Mouse (Mus musculus) forebrain, embryonic 12.5 days (tissue): ENCODE measurements around the gene AI464131. TPM values are rescaled to one million over a fixed set of nuclear protein-coding genes. Genes with fewer than 3 reads are reported as not detected.
A peak's percentile ranks its signal among the peaks of the same experiment; 100 is the strongest.

Experiments used
- ATAC-seq: fragments of 200-750 bp; cut with Nextera tagmentation; 2 replicates; pipeline ENCODE4 v1.8.0; 2017; ENCODE audit warnings: moderate TSS enrichment; ENCODE audit not compliant: low FRiP score
- H3K27ac ChIP-seq: fragments of 300-500 bp; sonication (generic); 2 replicates; pipeline ENCODE4 v1.5.1; 2016; ENCODE audit warnings: mild to moderate bottlenecking
- H3K27me3 ChIP-seq: fragments of 300-500 bp; sonication (generic); 2 replicates; pipeline ENCODE4 v1.6.1; 2016; ENCODE audit warnings: mild to moderate bottlenecking
- H3K36me3 ChIP-seq: fragments of 300-500 bp; sonication (generic); replicated peaks from 2 replicates; pipeline ENCODE4 v1.6.1; 2016; ENCODE audit warnings: mild to moderate bottlenecking
- H3K4me1 ChIP-seq: fragments of 300-500 bp; sonication (generic); 2 replicates; pipeline ENCODE4 v1.6.1; 2016
- H3K4me2 ChIP-seq: fragments of 300-500 bp; sonication (generic); 2 replicates; pipeline ENCODE4 v1.6.1; 2016; ENCODE audit warnings: mild to moderate bottlenecking, moderate library complexity
- H3K4me3 ChIP-seq: fragments of 300-500 bp; sonication (generic); replicated peaks from 2 replicates; pipeline ENCODE4 v1.5.1; 2016; ENCODE audit warnings: mild to moderate bottlenecking
- H3K9ac ChIP-seq: fragments of 300-500 bp; sonication (generic); 2 replicates; pipeline ENCODE4 v1.6.1; 2016; ENCODE audit warnings: mild to moderate bottlenecking
- H3K9me3 ChIP-seq: fragments of 300-500 bp; sonication (generic); 2 replicates; pipeline ENCODE4 v1.6.1; 2016
- WGBS: fragments of 180-500 bp; shearing (Covaris S2); methylation state at CpG from one replicate; pipeline ENCODE4 v1.1.7; 2016; 5-methylcytosine and 5-hydroxymethylcytosine counted together
- polyA plus RNA-seq: library from polyadenylated mRNA; unstranded; fragments of >200 nt; fragmentation: Nextera tagmentation; extraction: Ambion mirVana; gene quantifications from 2 replicates; pipeline ENCODE4 v1.2.1, GENCODE M21; 2016

Gene AI464131
- polyA plus RNA-seq = 6.3 and 7.8 TPM in 2 replicates

DNA sequence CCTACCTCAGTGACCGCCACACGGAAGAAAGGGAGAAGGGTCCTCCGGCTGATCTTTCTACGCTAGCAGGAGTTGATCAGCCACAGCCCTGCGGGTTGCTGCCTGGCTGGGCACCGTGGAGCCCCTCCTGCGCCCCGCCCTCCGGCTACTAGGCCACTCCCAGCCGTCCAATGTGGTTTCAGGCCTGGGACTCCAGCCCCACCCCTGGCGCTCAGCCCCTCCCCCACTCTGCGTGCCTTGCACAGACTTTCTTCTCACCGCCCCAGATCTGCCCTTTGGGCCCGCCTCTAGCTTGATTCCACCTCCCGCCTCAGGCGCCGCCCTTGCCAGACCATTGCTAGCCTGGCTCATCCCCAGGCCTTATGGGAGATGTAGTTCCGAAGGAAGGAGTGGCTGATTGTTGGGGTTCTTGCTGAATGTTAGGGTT, at the start of gene AI464131:
Gene AI464131, minus strand, starts transcription at position 91 of the 427 bp plus-strand sequence.
- H3K27ac ChIP-seq = peak within 1 kb of the TSS; percentile 50; the same call in 1 of the 2 replicates
- WGBS = 1% methylated on average over 15 of the region's 18 CpGs
- H3K9ac ChIP-seq = peak within 1 kb of the TSS; percentile 56
- no peaks in the 10 kb centered on the region for H3K36me3 ChIP-seq
- H3K9me3 ChIP-seq = no peaks in the 10 kb centered on the region
- ATAC-seq = peak; percentile 88
- H3K4me1 ChIP-seq = peaks cover 49% of the 10 kb centered on the region
- H3K4me2 ChIP-seq = peak within 1 kb of the TSS; percentile 72
- H3K27me3 ChIP-seq = peaks cover 58% of the 10 kb centered on the region
- peak within 1 kb of the TSS; percentile 42 for H3K4me3 ChIP-seq

DNA sequence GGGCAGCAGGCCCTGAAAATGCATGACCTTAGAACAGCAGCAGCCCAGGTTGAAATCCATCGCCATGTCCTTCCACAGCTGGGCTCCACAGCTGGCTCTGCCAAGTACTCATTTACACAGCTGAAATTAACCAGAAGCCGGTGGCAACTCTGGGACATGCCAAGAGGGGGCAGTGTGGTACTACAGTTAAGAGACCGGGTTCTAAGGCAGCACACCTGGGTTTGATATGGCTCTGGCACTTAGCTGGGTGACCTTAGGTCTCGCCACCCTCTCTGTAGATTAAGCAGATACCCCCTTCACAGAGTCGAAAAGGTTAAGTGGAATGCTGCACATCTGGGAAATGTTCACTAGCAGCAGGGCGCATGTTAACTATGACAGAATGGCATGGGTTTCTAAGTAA, 49.7 kb upstream of the AI464131 start:
- H3K4me3 ChIP-seq = no peak overlapping the region
- H3K4me2 ChIP-seq = no peak overlapping the region
- no peak overlapping the region for H3K9ac ChIP-seq
- H3K9me3 ChIP-seq = no peaks in the 10 kb centered on the region
- H3K36me3 ChIP-seq = no peaks in the 10 kb centered on the region
- no peak for ATAC-seq
- H3K4me1 ChIP-seq = peaks cover 25% of the 10 kb centered on the region
- H3K27me3 ChIP-seq = no peaks in the 10 kb centered on the region
- WGBS = 39% methylated on average over 6 of the region's 6 CpGs
- H3K27ac ChIP-seq = no peak overlapping the region

DNA sequence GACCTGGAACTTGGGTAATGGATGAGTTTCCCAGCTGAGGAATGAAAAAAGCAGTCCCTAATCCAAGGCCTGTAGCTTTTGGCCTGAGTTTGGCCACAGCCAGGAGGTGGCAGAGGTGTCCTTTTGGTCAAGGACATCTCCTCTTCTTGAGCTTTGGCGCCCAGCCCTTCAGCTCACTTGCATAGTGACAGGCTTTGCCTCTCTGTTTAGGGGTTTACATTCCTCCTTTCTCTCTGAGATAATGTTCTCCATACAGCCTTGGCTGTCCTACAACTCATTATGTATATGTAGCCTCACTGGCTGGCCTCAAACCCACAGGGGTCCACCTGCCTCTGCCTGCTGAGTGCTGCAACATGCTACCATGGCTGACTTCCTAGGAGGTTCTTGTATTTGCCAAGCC, 44.2 kb upstream of the AI464131 start:
- no peaks in the 10 kb centered on the region for H3K9me3 ChIP-seq
- H3K4me1 ChIP-seq = peaks cover 12% of the 10 kb centered on the region
- H3K27ac ChIP-seq = no peak overlapping the region
- H3K36me3 ChIP-seq = no peaks in the 10 kb centered on the region
- H3K27me3 ChIP-seq = no peaks in the 10 kb centered on the region
- 78% methylated on average over 1 of the region's 1 CpGs for WGBS
- H3K4me2 ChIP-seq = no peak overlapping the region
- no peak for ATAC-seq
- H3K9ac ChIP-seq = no peak overlapping the region
- no peak overlapping the region for H3K4me3 ChIP-seq

DNA sequence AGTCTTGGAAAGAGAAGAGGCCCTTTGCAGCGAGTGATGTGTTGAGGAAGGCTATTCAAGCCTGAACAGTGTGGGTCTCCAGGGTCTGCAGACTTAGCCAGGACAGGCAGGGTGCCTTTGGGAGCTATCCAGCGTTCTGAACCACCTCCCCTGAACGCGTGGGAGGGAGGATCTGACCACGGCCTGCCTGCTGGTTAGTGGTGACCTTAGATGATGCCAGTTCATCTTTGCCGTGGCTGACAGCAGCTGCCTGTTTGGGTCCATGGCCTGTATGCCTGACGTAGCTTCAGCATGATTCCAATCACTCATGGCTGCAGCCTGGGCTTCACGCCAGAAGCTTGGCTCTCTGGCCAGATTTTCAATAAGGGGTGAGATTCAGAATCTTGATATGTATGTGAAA, 43.1 kb upstream of the AI464131 start:
- no peak overlapping the region for H3K4me3 ChIP-seq
- peaks cover 12% of the 10 kb centered on the region for H3K4me1 ChIP-seq
- no peaks in the 10 kb centered on the region for H3K27me3 ChIP-seq
- no peak for ATAC-seq
- WGBS = 24% methylated on average over 8 of the region's 8 CpGs
- no peak overlapping the region for H3K27ac ChIP-seq
- no peaks in the 10 kb centered on the region for H3K9me3 ChIP-seq
- no peak overlapping the region for H3K4me2 ChIP-seq
- H3K9ac ChIP-seq = no peak overlapping the region
- H3K36me3 ChIP-seq = no peaks in the 10 kb centered on the region

DNA sequence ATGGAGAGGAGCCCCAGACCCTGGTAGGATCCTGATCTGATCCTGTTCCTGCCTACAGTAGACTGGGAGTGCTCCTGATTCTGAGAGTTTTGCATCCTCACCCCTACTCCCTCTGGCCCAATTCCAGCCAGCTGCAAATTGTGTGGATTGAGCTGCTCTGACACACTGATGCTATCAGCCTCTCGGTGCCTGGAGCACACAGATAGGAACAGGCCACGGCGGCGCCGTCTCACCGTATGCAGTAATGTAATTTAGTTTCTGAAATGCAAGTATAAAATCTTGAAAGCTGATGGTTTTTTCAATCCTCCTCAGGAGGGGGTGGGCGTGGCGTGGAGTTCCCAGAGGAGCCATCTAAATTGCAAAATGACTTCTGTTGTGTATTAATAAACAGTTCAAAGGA, 39.3 kb upstream of the AI464131 start:
- Histone ChIP-seq H3K4me1 (peaks cover 12% of the 10 kb centered on the region), H3K4me2 (no peak overlapping the region), H3K4me3 (no peak overlapping the region), H3K27me3 (no peaks in the 10 kb centered on the region), H3K9ac (no peak overlapping the region), H3K36me3 (0 out of 2 replicates have a peak, but pooled peaks cover 3% of the 10 kb centered on the region), H3K27ac (no peak overlapping the region), H3K9me3 (no peaks in the 10 kb centered on the region)
- 87% methylated on average over 8 of the region's 8 CpGs for WGBS
- no peak for ATAC-seq

DNA sequence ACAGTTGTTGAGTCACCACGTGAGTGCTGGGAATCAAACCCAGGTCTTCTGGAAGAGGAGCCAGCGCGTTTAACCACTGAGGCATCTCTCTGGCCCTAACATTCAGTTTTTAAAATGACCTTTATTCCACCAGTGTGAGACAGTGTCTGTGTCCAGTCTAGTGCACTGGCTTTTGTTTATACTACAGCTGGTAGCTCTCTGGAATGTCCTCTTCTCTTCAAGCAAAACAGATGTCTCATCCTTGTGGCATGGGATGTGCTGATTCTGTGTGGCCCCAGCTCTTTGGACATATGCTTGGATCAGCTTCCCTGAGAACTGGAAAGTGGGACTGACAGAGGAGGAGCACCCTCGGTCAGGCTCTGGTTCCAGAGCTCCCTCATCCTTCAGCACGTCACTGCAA, 32.0 kb upstream of the AI464131 start:
- no peak overlapping the region for H3K4me2 ChIP-seq
- H3K4me3 ChIP-seq = no peak overlapping the region
- H3K9ac ChIP-seq = no peak overlapping the region
- peaks cover 18% of the 10 kb centered on the region for H3K4me1 ChIP-seq
- H3K9me3 ChIP-seq = no peaks in the 10 kb centered on the region
- 81% methylated on average over 5 of the region's 5 CpGs for WGBS
- ATAC-seq = no peak
- 0 out of 2 replicates have a peak, but pooled peaks cover 3% of the 10 kb centered on the region for H3K36me3 ChIP-seq
- H3K27ac ChIP-seq = no peak overlapping the region
- 0 out of 2 replicates have a peak, but pooled peaks cover 2% of the 10 kb centered on the region for H3K27me3 ChIP-seq

DNA sequence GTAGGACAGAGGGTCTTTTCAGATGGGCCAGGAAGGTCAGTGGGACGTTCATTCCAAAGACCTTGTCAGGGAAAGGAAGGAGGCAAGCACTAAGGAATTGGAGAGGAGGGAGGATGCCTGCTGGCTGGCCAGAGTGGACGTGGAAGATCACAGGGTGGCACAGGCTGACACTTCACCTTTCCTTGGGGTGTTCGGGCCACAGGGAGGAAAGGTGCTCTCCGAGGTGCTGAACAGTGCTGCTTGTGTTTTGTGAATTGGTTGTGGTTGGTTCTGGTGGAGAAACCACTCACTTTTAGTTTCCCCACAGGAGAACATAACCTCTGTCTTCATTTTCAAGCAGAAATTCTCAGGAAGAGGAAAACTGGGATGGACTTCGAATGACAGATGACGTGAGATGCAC, 29.5 kb upstream of the AI464131 start:
- 0 out of 2 replicates have a peak, but pooled peaks cover 2% of the 10 kb centered on the region for H3K36me3 ChIP-seq
- no peak overlapping the region for H3K4me3 ChIP-seq
- no peak overlapping the region for H3K4me2 ChIP-seq
- 0 out of 2 replicates have a peak, but pooled peaks cover 2% of the 10 kb centered on the region for H3K27me3 ChIP-seq
- ATAC-seq = no peak
- no peak overlapping the region for H3K9ac ChIP-seq
- no peak overlapping the region for H3K27ac ChIP-seq
- no peaks in the 10 kb centered on the region for H3K9me3 ChIP-seq
- H3K4me1 ChIP-seq = peaks cover 36% of the 10 kb centered on the region
- WGBS = 34% methylated on average over 6 of the region's 6 CpGs

DNA sequence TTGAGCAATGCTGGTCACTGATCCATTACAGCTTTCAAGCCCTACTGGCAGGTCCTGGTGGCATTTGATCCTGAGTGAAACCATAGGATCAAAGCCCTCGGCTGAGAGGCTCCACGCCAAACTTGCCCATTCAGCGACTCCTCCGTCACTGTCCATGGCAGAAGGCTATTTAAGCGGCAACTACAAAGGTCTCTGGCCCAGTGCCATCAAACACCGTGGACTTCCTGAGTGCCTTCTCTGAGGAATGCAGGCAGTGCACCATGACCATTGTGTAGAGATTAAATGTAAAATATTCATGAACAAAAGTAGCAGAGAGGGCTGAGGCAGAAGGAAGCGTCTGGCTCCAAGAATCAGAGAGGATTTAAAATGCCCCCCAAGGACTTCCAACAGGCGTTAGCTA, 25.1 kb upstream of the AI464131 start:
- Histone ChIP-seq H3K4me2 (no peak overlapping the region), H3K9me3 (no peaks in the 10 kb centered on the region), H3K4me3 (no peak overlapping the region), H3K36me3 (no peaks in the 10 kb centered on the region), H3K27ac (peak overlapping the region; percentile 5; the same call in 1 of the 2 replicates), H3K4me1 (peaks cover 53% of the 10 kb centered on the region), H3K9ac (no peak overlapping the region), H3K27me3 (no peaks in the 10 kb centered on the region; the same call in 1 of the 2 replicates)
- 24% methylated on average over 8 of the region's 8 CpGs for WGBS
- ATAC-seq = no peak

DNA sequence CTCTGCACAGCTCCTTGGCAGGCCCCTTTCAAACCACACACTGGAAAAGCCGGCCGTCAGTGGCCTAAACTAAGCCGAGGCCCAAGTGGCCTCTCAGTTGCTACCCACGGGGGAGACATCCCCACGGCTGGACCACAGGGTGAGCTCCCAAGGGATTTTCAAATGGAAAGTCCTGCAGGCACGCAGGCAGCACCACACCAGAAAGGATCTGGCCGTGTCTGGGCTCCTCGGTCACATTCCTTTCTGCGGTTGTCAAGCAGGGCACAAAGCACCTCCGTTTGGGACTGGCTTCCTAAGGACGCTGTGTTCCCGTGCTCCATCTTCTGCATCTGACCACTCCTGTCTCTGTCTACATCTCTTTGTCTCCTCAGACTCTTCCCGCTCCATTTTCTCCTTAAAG, 24.2 kb upstream of the AI464131 start:
- Histone ChIP-seq H3K9ac (peak overlapping the region; percentile 30; the same call in 1 of the 2 replicates), H3K9me3 (no peaks in the 10 kb centered on the region), H3K27ac (0 out of 2 replicates have a peak overlapping the region, but pooled peaks have one; percentile 50), H3K4me3 (no peak overlapping the region), H3K4me2 (no peak overlapping the region), H3K36me3 (no peaks in the 10 kb centered on the region), H3K27me3 (no peaks in the 10 kb centered on the region; the same call in 1 of the 2 replicates), H3K4me1 (peaks cover 59% of the 10 kb centered on the region)
- ATAC-seq = peak; percentile 15; the same call in 1 of the 2 replicates
- WGBS = 18% methylated on average over 13 of the region's 13 CpGs

DNA sequence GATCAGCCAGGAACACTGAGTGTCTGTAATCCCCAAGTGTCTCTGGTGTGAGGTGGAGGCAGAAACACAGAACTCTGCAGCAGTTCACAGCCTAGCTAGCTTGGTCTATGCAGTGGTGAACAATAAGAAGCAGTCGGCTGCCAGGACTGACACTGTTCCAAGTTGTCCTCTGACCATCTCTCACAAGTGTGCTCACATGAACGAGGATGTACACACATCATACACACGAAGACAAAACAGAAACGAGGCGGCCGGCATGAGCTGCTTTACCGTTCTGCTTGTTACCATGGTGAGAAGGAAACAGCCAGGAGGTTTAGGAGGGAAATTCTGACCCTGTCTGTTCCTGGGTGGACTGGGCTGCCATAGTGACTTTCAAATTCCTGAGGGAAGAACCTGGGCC, 23.7 kb upstream of the AI464131 start:
- no peak for ATAC-seq
- Histone ChIP-seq H3K4me1 (peaks cover 60% of the 10 kb centered on the region), H3K4me2 (no peak overlapping the region)

DNA sequence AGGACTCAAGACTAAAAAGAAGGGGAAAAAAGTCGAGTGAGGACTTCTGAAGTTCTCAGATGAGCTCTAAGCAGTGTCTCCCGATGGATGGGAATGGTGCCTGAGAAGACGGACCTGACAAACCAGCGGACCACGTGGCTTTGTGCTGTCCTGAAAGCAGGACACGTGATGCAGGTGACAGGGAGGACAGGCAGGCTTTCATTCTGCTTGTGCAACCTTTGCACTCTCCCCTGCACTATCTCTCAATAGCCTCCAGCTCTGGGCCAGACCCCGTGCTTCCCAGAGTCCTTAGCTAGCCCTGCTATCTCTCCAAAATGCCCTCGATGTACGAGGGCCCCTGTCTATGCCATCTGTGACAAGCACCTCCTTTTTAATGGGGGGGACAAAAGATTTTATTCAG, 22.0 kb upstream of the AI464131 start:
- no peak for ATAC-seq
- Histone ChIP-seq H3K36me3 (peaks cover 17% of the 10 kb centered on the region), H3K4me1 (peaks cover 46% of the 10 kb centered on the region), H3K9me3 (no peaks in the 10 kb centered on the region), H3K4me3 (no peak overlapping the region), H3K27ac (no peak overlapping the region), H3K9ac (no peak overlapping the region), H3K27me3 (peaks cover 3% of the 10 kb centered on the region; the same call in 1 of the 2 replicates), H3K4me2 (no peak overlapping the region)
- WGBS = 76% methylated on average over 9 of the region's 9 CpGs

More for the DNA sequence above, 23.7 kb upstream of the AI464131 start:
- Histone ChIP-seq H3K36me3 (peaks cover 2% of the 10 kb centered on the region; the same call in 1 of the 2 replicates), H3K27ac (0 out of 2 replicates have a peak overlapping the region, but pooled peaks have one; percentile 50), H3K9me3 (no peaks in the 10 kb centered on the region), H3K4me3 (no peak overlapping the region), H3K27me3 (no peaks in the 10 kb centered on the region; the same call in 1 of the 2 replicates), H3K9ac (peak overlapping the region; percentile 30; the same call in 1 of the 2 replicates)
- 30% methylated on average over 7 of the region's 7 CpGs for WGBS

DNA sequence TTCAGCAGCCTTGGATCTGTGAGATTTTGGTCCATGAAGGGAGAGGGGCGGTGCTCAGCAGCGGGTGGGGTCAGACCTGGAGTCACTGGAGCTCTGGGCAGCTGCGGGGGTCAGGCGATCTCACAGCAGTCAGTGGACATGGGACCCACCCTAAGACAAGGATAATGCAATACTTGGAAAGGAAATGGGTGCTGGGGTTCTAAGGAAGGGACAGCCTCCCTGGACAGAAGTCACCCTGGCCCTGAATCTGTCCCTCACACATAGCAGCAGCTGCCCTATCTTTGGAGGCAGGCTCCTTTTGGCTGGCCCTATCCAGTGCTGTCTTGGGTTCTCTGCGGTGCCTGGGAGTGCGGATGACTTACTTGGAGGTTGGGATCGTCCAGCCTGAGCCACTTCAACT, 21.0 kb upstream of the AI464131 start:
- peaks cover 4% of the 10 kb centered on the region; the same call in 1 of the 2 replicates for H3K27me3 ChIP-seq

DNA sequence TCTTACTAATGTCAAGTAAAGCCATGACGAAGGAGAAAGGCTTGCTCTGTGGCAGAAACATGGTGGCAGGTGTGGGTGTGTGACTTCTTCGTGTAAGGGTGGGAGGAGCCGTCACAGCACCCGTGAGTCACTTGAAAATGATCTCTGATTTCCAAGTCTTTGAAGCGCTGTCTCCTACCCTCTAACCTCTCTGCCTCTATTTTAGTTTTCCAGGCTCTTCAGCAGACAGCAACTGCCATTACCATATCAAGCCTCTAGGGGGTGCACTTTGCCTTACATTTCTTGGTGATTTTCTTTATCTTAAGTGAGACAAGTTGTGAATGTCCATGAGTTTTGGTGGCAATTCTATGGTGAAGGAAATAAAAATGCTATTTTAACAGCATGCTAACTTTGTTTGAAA, 19.9 kb upstream of the AI464131 start:
- 42% methylated on average over 5 of the region's 5 CpGs for WGBS
- Histone ChIP-seq H3K9ac (no peak overlapping the region), H3K9me3 (no peaks in the 10 kb centered on the region), H3K4me3 (no peak overlapping the region), H3K27ac (peak overlapping the region; percentile 37; the same call in 1 of the 2 replicates), H3K4me1 (peaks cover 31% of the 10 kb centered on the region), H3K27me3 (peaks cover 4% of the 10 kb centered on the region; the same call in 1 of the 2 replicates), H3K4me2 (no peak overlapping the region), H3K36me3 (peaks cover 26% of the 10 kb centered on the region)
- no peak for ATAC-seq

More for the DNA sequence above, 21.0 kb upstream of the AI464131 start:
- peaks cover 42% of the 10 kb centered on the region for H3K4me1 ChIP-seq
- H3K27ac ChIP-seq = no peak overlapping the region
- H3K36me3 ChIP-seq = peaks cover 22% of the 10 kb centered on the region
- H3K9me3 ChIP-seq = no peaks in the 10 kb centered on the region
- ATAC-seq = no peak
- WGBS = 79% methylated on average over 7 of the region's 7 CpGs
- no peak overlapping the region for H3K4me2 ChIP-seq
- H3K9ac ChIP-seq = no peak overlapping the region; the same call in 1 of the 2 replicates
- no peak overlapping the region for H3K4me3 ChIP-seq
